Mouse (Mus musculus) monocyte, adult 2 months (primary cell): ENCODE measurements at regions not wholly inside any gene's neighbourhood (a gene's known extent, or its start where the extent isn't known, plus 50 kb on each side); places are given as distances from the start of the nearest gene placed in this dataset.

Source experiments
- DNase-seq, 2 experiments: peaks; one replicate each; pipeline ENCODE4 v3.0.0; 2022; ENCODE audit warnings: low spot score in 2 of 2, low read depth in 1 of 2

DNA sequence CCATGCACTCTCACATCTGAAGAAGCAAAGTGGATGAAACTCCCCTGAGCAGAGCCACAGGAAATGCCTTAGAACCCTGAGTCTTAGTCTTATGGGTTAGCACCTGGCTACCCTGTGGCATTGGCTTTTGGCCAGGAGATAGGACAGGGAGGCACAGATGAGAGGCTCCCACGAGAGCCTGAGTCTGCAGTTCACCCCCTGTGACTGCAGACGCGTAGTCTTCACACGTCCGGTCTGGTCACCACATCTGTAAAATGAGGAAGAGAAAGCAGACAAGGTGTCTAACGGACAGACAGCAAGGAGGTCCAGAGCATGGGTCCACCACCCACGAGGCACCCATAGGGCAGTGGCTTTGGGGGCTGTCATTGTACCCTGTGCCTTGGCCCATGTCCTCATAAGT is 203.2 kb upstream of the Tle3 start:
- DNase-seq = no peak

DNA sequence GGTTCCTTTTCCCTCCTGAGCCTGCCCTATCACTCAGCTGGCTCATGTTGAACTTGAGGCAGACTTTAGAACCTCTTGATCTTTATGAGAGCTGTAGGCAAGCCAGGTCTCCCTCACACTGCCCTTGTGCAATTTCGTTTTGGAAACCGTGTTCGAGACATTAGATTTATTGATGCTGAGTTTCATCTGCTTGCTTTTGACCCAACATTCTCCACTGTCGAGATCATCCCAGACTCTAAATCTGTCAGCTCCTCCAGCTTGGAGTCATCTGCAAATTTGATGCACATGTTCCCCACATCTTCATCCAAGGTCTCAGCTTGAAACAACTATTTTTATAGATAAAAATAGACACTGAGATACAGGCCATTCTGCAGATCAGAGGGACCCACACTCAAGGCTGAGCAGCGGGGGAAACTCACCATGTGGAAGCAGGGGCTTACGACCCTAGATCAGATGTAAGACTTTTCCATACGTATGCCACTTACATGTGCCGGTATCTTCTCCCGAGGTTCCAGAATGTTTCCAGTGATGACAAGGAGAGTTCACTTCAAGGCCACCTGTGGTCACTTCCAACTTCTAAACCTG is 202.6 kb upstream of the Tle3 start:
- no peak for DNase-seq

DNA sequence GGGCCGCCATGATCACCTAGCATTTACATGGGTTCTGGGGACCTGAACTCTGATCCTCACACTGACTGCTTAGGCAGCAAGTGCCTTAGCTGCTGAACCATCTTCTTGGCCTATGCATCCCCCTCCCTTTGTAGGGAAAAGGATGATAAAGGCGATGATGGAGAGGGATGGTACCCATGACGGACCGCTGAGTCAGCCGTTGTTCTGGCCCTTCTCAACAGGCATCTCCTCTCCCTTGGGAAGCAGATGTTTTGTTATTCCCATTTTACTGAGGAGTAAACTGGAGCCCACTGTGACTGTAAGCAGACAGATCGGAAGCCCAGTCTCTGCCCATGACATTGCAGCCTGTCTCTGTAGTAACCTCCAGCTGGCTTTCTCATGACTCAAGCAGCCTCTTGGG is 201.2 kb upstream of the Tle3 start:
- DNase-seq = no peak

DNA sequence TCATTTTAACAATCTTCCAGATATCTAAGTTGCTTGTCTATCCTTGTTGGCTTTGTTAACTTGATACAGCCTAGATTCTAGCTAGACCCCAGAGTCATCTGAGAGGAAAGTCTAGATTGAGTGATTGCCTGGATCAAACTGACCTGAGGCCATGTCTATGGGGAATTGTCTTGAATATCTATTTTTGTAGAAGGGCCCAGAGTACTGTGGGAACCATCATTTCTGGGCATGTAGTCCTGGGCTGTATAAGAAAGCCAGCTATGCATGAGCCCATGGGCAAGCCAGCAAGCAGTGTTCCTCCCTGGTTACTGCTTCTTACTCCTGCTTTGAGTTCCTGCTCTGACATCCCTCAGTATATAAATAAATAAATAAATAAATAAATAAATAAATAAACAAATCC is 199.7 kb upstream of the Tle3 start:
- DNase-seq = no peak

DNA sequence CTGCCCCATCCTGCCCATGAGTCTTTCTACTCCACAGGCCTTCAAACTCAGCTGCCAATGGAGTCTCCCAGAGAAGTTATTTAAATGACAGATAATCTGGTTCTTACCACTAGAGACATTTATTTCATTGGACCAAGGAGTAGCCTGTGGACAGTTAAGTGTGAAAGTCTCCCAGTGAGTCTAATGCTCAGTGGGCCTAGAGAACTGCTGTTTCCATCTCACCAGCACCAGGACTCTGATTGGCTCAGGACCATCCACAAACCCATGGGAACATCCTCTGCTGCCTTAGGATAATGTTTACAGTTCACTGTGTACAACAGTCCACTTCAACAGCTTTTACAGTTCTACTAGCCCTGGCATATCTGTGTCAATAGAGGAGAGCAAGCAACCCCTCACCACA is 198.6 kb upstream of the Tle3 start:
- DNase-seq = no peak

DNA sequence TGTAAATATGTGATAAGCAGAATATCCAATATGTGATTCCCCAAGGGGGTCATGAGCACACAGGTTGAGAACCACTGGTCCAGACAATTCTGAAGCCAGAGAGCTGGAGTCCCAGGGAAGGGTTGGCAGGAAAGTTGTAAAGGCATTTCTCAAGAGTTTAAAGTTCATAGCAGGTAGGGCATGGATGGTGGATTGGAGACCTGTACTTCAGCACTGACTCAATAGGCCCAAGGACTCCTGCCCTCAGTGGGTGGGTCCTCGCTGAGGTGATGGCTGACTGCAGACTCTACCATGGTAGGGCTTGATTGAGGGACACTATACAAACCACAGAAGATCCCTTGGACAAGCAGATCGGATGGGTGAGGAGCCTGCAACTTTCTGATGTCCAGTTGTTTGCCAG is 196.8 kb upstream of the Tle3 start:
- DNase-seq = no peak

DNA sequence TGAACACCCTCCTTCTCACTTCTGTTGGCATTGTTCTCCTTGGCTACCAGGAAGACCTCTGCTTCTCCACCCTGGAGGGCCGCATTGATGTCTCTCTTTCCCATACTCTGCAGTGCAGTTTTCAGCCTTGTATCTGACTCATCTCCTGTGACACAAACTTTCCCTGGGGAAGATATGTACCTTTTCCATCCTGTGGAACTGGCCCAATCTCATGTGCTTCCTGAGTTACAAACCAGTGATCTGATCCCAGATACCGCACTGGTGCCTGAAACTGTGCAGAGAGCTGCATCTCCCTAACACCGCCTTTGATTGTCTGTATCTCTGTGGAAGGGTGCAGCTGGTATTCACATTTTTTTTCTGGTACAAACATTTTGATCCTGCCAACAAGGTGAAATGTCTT is 195.3 kb upstream of the Tle3 start:
- DNase-seq = no peak

DNA sequence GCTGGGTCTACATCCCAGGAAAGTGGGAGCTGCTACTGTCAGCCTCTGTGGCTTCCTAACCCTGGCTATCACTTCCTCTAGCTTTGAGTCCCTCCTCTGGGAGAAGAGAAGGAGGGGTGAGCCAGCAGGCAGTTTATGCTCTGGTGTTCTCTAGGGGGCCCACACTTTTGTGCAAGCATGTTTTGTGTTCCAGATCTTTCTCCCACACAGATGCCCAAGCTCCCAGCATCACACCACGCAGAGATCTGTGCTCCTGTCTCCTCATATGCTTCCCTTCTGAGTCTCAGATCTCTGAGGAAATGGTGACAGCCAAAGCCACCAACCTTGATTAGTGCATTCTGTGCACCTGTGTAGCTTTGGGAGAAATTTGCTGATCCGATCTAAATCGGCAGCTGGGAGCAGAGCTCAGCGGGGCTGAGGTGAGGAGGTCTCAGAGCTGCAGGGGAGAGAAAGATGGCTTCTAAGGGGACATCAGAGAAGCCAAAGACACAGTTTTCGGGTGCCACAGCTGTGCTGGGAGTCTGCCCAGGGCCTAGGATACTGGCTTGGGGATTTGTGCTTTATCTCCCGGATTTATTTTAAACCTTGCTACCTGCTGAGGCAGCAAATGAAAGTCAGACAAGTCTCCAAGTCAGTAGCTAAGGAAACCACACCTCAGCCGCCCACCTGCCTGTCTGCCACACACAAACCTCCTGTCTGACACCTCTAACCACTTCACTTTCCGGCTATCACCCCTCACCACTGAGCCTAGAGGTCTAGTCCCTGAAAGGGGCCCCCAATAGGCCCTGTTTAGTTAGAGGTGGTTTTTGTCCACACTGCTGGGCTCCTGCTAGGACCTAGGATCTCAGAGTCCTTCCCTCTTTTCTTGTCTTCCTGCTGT is 185.4 kb upstream of the Tle3 start:
- no peak for DNase-seq

DNA sequence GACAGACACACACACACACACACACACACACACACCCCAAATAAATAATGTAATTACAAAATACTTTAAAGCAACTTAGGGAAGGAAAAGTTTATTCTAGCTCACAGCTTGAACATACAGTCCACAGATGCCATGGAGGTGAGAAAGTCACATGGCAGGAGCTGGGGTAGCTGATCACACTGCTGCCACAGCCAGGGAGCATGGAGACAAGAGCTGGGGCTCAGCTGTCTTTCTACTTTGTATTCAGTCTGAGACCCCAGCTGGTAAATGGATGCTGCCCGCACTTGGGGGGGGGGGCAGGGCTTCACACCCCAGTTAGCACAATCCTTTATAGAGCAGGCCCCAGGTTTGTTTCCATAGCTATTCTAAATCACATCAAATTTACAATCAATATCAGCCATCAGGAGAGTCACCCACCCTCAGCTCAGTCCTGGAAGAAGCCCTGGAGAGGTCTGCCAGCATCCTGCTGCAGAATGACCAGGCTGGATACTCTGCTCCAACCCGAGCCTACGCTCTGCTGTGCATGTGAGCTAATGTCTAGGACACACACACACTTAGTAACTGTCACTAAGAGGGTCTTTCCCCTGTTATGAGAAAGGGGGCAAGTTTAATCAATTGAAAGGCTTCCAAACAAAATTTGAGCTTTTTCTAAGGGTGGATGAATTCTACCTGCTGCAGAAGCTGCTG is 184.3 kb upstream of the Tle3 start:
- DNase-seq = no peak

DNA sequence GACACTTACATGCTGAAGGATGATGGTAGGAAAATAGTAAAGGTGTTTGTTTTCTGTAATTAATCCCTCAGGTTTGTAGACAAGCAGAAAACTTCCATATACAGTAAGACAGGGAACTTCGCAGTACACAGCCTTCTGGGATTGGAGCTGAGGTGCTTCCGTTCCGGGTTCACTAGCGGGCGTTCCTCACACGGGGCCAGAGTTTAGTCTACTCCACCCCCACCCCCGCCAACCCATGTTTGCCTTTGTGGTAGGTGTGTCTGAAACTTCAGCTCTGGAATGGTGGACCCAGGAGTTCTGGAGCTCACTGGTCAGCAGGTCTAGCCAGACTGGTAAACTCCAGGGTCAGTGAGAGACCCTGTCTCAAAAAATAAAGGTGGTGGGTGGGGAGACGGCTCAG is 182.9 kb upstream of the Tle3 start:
- no peak for DNase-seq

DNA sequence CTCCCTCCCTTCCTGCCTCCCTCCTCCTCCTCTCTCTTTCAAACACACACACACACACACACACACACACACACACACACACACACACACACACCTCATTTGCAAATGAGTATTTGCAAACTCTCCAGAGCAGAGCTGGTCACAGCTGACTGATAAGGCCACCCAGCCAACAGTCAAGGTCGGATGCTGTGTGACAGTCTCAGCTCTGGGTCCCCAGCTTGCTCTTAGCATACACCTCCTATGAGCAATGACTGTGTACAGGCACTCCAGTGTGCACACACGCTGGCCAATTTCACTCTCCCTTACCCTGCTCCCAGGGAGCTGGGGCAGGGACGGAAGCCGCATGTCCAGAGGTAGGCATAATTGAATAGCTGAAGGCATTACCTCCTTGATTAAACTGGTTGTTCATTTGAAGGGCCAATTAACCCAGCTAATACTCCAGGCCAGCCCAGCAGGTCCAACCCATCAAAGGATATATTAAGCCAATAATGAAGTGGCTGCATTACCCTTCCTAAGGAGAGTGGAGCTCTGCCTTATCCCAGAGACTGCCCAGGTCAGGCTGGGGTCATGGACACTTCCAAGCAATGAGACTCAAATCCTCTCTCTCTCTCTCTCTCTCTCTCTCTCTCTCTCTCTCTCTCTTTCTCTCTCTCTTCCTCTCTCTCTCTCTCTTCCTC is 173.0 kb upstream of the Tle3 start:
- no peak for DNase-seq

DNA sequence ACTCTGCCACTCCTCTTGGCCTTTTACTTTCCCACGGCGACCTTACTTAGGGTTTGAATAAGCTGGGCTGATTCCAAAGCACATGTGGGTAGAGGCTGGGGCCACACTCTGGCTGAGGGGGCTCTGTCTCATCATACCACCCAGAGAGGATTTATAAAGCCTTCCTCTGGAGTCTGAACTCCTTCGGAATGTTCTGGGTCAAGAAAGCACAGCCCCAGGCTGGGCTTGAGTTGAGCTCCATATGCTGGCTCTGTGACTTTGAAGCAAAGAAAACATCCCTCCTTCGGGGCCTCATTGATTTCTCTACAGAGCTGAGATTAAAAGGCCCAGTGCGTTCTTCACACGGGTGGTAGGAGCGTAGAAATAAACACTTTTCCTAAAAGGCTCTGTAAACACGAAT is 172.3 kb upstream of the Tle3 start:
- DNase-seq = no peak

DNA sequence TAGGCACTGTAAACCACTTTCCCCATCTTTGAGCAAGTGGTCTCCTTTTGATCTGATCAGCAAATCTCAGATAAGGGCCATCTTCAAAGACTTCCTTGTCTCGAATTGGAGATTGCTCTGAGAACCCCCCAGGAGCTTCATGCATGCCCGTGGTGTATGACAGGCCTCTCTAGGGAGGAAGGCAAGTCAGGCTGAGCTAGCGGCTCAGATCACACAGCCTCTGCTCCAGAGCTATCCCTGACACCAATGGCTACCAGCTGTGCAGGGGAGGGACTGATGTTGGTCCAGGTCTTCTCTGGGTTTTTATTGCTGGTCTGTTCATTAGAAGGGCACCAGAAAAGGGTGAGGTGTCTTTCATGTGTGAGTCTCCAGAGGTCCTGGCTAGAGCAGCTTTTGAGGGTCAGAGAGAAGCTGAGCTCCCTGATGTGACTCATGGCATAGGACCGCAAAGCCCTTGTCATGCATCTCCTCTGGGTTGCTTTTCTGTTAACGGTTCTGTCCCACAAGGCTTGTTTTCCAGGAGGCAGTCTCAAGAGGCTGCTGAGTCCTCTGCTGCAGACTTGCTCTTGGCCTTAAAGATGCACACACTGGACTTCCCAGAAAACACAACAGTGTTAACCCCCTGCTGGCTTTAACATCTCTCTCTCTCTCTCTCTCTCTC is 171.7 kb upstream of the Tle3 start:
- DNase-seq = no peak

DNA sequence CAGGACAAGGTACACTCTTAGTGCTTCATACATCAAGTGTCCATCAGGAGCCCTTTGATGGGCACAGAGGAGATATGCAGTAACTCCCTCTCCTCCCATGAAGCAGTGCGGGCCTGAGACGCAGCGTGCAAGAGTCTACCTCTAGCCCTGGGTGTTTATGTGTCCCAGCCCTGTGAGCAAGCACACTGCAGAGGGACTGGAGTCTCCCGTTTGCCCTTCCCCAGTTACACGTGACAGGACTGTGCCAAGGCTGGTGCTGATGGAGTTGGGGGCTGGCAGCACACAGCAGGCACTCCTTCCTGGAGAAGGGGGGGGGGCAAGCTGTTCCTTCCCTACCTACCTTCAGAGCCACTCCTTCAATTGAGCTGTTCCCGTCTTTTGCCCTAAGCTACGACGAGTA is 167.1 kb upstream of the Tle3 start:
- DNase-seq = no peak

DNA sequence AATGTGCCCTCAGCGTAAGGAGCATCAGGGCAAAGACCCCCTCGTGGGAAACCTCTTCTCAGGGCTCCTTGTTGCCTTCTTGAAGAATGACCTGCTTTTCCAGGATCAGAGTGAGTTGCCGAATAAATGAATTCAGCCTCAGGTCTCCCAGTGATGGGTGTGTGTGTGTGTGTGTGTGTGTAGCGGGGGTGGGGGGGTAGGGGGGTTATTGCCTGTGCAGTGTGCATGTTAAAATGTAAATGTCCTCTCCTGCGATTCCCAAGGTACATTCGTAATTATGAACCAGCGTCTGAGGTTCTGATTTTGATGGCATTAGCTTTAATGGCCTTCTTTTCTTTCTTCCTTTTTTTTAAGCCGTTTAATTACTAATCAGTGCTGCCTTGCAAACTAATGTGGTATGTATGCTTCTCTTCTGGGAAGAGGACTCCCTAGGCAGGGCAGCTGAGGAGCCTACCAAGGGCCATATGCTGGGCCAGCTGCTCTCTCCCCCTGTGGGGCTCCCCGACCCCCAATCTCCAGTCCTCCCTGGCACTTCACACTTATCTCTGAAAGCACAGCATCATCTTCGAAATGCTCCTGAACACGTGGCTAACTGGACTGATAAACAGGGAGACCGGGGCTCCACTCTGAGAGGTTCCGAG is 165.3 kb upstream of the Tle3 start:
- no peak for DNase-seq

DNA sequence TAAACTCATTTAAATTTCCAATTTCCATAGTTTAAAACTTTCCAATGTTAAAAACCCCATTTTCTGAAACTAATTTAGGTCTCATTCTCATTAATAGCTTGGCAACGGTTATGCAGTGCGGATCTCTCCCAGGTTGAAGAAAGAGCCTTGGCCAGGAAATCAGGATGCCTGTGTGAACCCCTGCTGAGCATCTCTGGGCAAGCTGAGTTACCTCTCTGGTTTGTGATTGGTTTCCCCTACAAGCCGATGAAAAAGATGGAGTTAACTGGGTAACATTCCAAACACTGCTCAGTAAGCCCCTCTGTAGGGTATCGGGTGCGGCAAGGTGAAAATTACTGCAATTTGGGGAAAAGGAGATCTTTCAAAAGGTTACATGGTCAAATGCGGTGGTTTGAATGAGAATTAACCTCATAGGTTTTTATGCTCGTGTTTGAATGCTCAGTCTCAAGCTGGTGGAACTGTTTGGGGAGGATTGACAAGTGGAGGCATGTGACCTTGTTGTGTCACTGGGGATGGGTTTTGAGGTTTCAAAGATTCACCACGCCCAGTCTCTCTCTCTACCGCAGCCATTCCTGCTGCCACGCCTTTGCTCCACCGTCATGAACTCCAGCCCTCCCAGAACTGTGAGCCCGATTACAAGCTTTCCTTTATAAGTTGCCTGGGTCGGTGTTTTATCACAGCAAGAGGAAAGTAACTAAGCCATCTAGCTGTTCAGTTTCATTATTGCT is 164.6 kb upstream of the Tle3 start:
- no peak for DNase-seq

DNA sequence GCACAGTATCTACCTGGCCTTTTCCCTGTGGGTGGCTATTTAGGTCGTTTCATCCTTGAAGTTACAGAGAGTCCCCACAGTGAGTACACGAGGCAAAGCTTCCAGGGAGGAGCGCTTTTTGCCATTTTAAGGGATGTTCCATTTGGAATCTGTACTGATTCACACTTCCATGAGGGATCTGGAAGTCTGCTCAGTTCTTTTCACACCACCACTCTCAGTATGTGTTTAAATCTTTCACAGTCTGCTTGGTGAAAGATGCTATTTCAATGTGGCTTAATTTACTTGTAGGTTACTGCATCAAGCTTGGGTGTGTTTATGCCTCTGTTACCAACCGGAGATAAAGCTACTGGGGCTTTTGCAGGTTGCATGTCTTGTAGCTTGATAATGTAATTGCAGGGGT is 160.5 kb upstream of the Tle3 start:
- DNase-seq = no peak

DNA sequence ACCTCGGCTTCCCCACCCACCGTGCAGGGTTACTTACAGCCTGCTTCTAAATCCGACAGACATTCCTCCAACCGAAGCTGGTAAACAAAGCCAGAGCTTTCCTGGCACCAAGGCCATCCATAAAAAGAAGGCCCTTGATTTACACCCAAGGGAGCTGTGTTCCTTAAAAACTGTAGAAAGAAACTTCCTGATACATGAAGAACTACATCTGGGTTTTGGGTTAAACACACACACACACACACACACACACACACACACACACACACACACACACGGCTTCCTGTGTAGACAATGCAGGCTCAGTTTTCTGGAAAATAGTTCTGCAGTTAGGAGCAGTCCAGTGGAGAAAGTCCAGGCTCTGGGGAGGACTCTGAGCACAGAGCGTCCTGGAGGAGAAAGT is 157.2 kb upstream of the Tle3 start:
- DNase-seq = no peak

DNA sequence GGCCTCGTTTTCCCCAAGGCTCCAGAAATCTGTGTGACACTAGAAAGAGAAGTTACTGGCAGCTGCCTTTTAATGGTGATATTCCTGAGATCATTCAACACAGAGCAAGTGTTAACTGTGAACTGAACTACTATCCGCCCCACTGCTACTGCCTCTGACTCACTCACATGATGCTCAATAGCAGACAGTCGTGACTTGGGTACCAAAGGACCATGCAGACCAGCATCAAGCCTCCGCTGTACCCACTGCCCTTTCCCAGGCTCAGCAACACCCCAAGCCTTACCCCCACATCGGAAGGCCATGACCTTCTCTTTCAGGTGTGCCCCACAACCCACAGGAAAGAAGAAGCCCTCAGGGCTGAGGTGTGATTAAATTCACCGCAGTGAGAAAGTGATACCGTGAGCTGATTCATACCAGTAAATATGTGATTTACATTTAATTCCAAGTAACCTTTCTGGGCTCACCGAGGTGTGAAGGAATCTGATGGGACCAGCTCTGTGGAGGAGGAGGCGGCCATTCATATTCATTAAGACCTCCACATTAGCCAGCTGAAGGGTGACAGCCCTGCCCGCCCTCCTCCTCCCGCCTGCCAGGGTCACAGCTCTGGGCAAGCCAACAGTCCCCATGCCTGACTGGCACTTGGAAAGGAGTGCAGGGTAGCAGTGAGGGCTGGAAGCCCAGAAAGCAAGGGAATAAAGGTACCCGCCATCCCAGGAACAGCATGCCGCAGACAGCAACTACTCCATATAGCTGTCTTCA is 156.0 kb upstream of the Tle3 start:
- no peak for DNase-seq
